Mouse (Mus musculus): ENCODE data around the gene Tor1aip1. TPM values are rescaled to one million over a fixed set of nuclear protein-coding genes. Genes with fewer than 3 reads are reported as not detected.

Gene Tor1aip1
- polyA plus RNA-seq, 1 experiment from 2014 or later, result 75.4 TPM

GRCm38 (mm10) chr1:156034661-156035060 lies 1.6 kb downstream of the Tor1aip1 start:
- no peak for TF ChIP-seq CTCF (IDR thresholded peaks at IDR 0.05)
- CTCF ChIA-PET, result interaction anchor here (2.5 kb wide), 1 partner anchor 12 kb away, joined by 9 read pairs; no protein-coding TSS in a partner anchor
- POLR2A ChIA-PET, result interaction anchor here (0.6 to 1.0 kb wide), 4 partner anchors 9 to 1884 kb away, joined by 3 read pairs; no protein-coding TSS in a partner anchor
- H3K27me3 ChIP-seq, result no peaks in the 10 kb centered on the region
- in situ Hi-C loops (cut with MboI; ENCODE audit: low pct_unique_long_range_greater_than_20kb), result no loop called here
- ATAC-seq, result no peak
- DNase-seq (ENCODE audit: low read depth, low spot score), result no peak

DNA sequence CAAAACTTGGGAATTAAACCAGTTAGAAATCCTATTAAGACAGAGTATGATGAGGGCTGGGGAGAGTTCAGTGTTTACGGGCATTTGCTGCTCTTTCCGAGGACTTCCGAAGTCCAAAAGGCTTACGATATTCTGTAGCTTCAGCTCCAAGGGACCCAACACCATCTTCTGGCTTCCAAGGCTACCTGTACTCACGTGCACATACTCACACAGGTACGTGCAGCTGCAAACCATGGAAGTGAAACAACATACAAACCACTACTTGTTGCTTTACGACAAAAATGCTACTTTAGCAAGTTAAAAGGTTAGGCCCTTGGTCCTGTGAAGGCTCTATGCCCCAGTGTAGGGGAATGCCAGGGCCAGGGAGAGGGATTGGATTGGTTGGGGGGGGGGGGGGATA lies 2.4 kb downstream of the Tor1aip1 start:
- in situ Hi-C loops (cut with MboI; ENCODE audit: low pct_unique_long_range_greater_than_20kb), result no loop called here
- POLR2A ChIA-PET, result interaction anchor here (0.6 kb wide), 1 partner anchor 633 kb away, joined by 4 read pairs; no protein-coding TSS in a partner anchor
- no peaks in the 10 kb centered on the region for H3K27me3 ChIP-seq
- ATAC-seq (no peak), DNase-seq (ENCODE audit: low read depth, low spot score) (no peak)
- CTCF ChIA-PET, result interaction anchor here (2.5 kb wide), 1 partner anchor 11 kb away, joined by 9 read pairs; no protein-coding TSS in a partner anchor
- no peak for TF ChIP-seq CTCF (IDR thresholded peaks at IDR 0.05)

- no peak for DNase-seq (ENCODE audit: low read depth, low spot score)
- ATAC-seq, result no peak
- in situ Hi-C loops (cut with MboI; ENCODE audit: low pct_unique_long_range_greater_than_20kb), result no loop called here
- ChIA-PET CTCF (interaction anchor here (1.2 to 1.3 kb wide), 2 partner anchors 12 to 13 kb away, joined by 3 read pairs; no protein-coding TSS in a partner anchor), POLR2A (no interaction called here)
- no peaks in the 10 kb centered on the region for H3K27me3 ChIP-seq
- no peak for TF ChIP-seq CTCF (IDR thresholded peaks at IDR 0.05)
Observed at GRCm38 (mm10) chr1:156028340-156028975, 7.8 kb downstream of the Tor1aip1 start.

GRCm38 (mm10) chr1:156027849-156028248 lies 8.4 kb downstream of the Tor1aip1 start:
- ATAC-seq, result no peak

DNA sequence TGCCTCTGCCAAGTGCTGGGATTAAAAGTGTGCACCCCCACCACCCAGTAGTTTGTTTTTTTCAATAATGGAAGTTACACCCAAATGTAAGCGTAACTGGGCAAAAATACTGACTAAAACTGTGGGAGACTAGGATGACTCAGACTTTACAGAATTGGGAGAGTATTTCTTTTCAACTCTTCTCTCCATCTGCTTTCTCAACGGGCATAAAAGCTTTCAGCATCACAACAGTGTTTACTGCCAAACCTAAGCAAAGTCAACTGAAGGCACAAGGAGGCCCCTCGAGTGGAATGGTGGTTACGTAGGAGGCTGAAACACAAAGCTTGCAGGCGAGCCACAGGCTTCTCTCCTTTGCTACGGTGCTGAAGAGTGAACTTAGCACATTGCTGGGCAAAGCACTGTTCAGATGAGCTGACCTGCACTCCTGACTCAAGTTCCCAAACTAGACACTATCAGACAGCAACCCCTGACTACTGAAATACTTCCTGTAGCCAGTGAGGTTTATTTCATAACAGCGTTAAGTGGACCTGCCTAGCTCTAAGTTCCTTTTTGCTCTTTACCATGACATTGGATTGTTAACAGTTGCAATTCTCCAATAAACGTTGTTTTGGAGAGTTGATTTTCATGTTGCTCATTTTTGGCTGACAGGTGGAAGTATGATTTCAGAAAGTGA lies 11.3 kb downstream of the Tor1aip1 start:
- DNase-seq (ENCODE audit: low read depth, low spot score) (no peak), ATAC-seq (no peak)
- TF ChIP-seq CTCF (IDR thresholded peaks at IDR 0.05), result no peak
- POLR2A ChIA-PET, result interaction anchor here (1.2 kb wide), 1 partner anchor 10 kb away, joined by 3 read pairs; no protein-coding TSS in a partner anchor
- in situ Hi-C loops (cut with MboI; ENCODE audit: low pct_unique_long_range_greater_than_20kb), result no loop called here
- no peaks in the 10 kb centered on the region for H3K27me3 ChIP-seq
- CTCF ChIA-PET, result no interaction called here

More at GRCm38 (mm10) chr1:156027849-156028248, 8.4 kb downstream of the Tor1aip1 start:
- in situ Hi-C loops (cut with MboI; ENCODE audit: low pct_unique_long_range_greater_than_20kb), result no loop called here
- no peak for DNase-seq (ENCODE audit: low read depth, low spot score)
- ChIA-PET CTCF (interaction anchor here (1.3 kb wide), 1 partner anchor 11 kb away, joined by 3 read pairs; no protein-coding TSS in a partner anchor), POLR2A (no interaction called here)
- TF ChIP-seq CTCF (IDR thresholded peaks at IDR 0.05), result no peak
- no peaks in the 10 kb centered on the region for H3K27me3 ChIP-seq

DNA sequence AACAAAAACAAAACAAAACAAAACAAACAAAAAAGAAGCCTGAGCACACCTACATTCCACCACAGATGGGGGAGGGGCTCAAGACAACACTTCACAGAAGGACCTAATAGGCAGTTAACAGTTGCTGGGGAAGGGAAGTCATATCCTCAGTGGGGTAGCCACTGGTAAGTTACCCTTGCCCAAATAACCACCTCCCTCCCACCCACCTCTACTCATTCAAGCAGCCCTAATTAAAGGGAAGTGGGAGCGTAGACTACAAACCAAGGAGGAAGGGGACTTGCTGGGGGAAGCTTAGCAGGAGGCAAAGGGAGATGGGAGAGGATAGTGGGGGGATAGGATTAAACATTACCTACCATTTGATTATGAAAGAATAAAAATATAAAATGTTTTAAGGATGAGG lies 15.9 kb downstream of the Tor1aip1 start:
- in situ Hi-C loops (cut with MboI; ENCODE audit: low pct_unique_long_range_greater_than_20kb), result no loop called here
- no peak for TF ChIP-seq CTCF (IDR thresholded peaks at IDR 0.05)
- ATAC-seq (no peak), DNase-seq (ENCODE audit: low read depth, low spot score) (no peak)
- POLR2A ChIA-PET, result interaction anchor here (0.6 kb wide), 1 partner anchor 811 kb away, joined by 3 read pairs; no protein-coding TSS in a partner anchor
- H3K27me3 ChIP-seq, result no peaks in the 10 kb centered on the region
- CTCF ChIA-PET, result interaction anchor here (1.0 to 1.4 kb wide), 3 partner anchors 10 to 16 kb away, joined by 3 to 7 read pairs (median 3); no protein-coding TSS in a partner anchor

DNA sequence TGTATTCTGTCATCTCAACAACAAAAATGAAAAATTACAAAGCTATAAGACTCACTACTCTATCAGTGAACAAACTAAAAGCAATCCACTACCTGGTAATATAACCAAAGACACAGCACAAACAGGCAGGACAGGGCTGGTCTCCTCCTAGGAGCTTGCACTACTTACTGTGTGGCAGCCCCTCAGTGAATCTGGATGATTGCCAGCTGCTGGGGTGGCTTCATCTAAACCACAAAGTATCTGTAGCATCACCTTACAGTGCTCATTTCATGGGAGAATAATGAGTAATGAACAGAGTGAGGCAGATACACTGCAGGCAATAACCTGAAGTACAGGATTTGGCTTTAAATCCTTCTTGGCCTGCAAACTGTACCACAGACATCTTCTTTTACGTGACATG lies 16.5 kb downstream of the Tor1aip1 start:
- CTCF ChIA-PET, result interaction anchor here (1.0 to 1.4 kb wide), 2 partner anchors 11 to 15 kb away, joined by 3 read pairs; no protein-coding TSS in a partner anchor
- ATAC-seq, result no peak

DNA sequence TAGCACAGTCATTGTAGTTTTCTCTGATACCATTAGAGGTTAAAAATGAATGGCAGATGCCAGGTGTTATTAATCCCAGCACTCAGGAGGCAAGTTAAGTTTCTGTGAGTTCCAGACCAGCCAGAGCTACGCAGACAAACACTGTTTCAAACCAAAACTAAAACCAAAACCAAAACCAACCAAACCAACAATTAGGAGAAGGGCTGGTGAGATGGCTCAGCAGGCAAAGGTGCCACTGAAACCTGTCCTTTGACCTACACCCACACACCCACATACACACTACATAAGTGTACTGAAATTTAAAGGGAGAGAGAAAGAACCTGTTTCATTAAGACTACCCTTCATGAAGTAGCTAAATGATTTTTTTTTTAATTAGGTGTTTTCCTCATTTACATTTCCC lies 27.3 kb downstream of the Tor1aip1 start:
- in situ Hi-C loops (cut with MboI; ENCODE audit: low pct_unique_long_range_greater_than_20kb), result no loop called here

More for the DNA sequence above, 16.5 kb downstream of the Tor1aip1 start:
- TF ChIP-seq CTCF (IDR thresholded peaks at IDR 0.05), result no peak
- POLR2A ChIA-PET, result no interaction called here
- H3K27me3 ChIP-seq, result no peaks in the 10 kb centered on the region
- in situ Hi-C loops (cut with MboI; ENCODE audit: low pct_unique_long_range_greater_than_20kb), result no loop called here
- DNase-seq (ENCODE audit: low read depth, low spot score), result no peak

DNA sequence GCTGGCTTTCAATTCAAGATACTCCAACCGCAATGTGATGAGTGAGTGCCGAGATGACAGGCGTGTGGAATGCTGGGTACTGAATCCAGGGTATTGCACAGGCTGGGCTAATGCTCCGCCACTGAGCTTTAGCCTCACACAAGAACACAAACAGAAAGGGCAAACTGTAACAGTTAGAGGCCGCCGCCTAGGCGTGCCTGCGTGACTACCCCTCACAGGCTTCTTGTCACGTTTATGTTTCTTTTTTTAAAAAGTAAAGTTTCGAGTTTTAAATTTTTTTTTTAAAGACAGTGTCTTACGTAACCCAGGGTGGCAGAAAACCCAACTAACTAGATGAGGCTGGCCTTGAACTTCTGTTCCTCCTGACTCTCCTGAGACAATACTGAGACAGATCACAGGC lies 30.4 kb downstream of the Tor1aip1 start:
- CTCF ChIA-PET, result no interaction called here
- no peak for TF ChIP-seq CTCF (IDR thresholded peaks at IDR 0.05)
- POLR2A ChIA-PET, result no interaction called here
- in situ Hi-C loops (cut with MboI; ENCODE audit: low pct_unique_long_range_greater_than_20kb), result no loop called here
- no peak for DNase-seq (ENCODE audit: low read depth, low spot score)
- no peak for ATAC-seq
- no peaks in the 10 kb centered on the region for H3K27me3 ChIP-seq

More for the DNA sequence above, 27.3 kb downstream of the Tor1aip1 start:
- POLR2A ChIA-PET, result interaction anchor here (0.7 kb wide), 1 partner anchor 14 kb away, joined by 3 read pairs; no protein-coding TSS in a partner anchor
- no peak for TF ChIP-seq CTCF (IDR thresholded peaks at IDR 0.05)
- no peak for DNase-seq (ENCODE audit: low read depth, low spot score)
- H3K27me3 ChIP-seq, result no peaks in the 10 kb centered on the region
- ATAC-seq, result no peak
- CTCF ChIA-PET, result interaction anchor here (1.5 kb wide), 1 partner anchor 12 kb away, joined by 7 read pairs; no protein-coding TSS in a partner anchor

DNA sequence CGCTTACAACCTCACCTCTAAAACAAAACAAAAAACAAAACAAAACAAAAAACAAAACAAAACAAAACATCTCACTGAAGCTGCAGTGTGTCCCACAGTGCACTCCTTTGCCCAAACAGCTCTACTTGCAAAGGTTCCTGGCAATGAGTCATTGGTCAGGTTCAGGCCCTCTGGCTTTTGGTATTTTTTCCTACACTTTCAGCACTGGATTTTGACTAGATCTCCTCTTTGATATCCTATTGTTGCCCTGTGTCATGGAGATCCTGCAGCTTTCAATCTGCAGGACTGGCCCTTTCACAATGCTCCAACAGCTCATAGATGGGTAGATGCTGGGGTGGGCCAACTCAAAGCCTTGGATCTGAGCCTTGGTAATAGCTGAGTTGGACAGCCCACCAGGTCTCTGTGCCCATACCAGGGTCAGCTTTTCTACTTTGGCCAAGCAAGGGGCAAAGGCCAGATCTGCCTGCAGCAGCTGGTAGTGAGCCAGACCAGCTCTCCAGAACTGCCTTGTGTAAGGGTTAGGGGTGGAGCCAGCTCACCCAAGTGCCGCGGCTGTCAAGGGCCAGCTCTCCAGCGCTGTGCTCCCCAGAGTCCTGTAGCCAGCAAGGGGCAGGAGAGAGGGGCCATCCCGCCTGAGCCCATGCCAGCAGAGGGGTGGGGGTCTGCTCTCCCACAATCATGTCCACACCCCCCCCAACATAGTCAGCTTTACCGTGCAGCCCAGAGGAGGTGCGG lies 32.9 kb downstream of the Tor1aip1 start:
- no peak for ATAC-seq

More for the DNA sequence above, 32.9 kb downstream of the Tor1aip1 start:
- in situ Hi-C loops (cut with MboI; ENCODE audit: low pct_unique_long_range_greater_than_20kb), result no loop called here
- no peaks in the 10 kb centered on the region for H3K27me3 ChIP-seq
- no peak for DNase-seq (ENCODE audit: low read depth, low spot score)
- CTCF ChIA-PET, result interaction anchor here (1.3 kb wide), 1 partner anchor 12 kb away, joined by 4 read pairs; no protein-coding TSS in a partner anchor
- no peak for TF ChIP-seq CTCF (IDR thresholded peaks at IDR 0.05)
- POLR2A ChIA-PET, result no interaction called here

All from Patski (cell line).